Mouse (Mus musculus) midbrain, postnatal 0 days (tissue): ENCODE measurements around the gene Rdh16f2. TPM values are rescaled to one million over a fixed set of nuclear protein-coding genes. Genes with fewer than 3 reads are reported as not detected.
A peak's percentile ranks its signal among the peaks of the same experiment; 100 is the strongest.
"Not testable (repeated sequence)": the region's sequence is repeated elsewhere in the genome, so short reads cannot be mapped to it uniquely, and the experiment has no call there.

ENCODE experiments used
- ATAC-seq: fragments of 200-750 bp; cut with Nextera tagmentation; 2 replicates; pipeline ENCODE4 v1.8.0; 2017; ENCODE audit warnings: moderate number of reproducible peaks, mild to moderate bottlenecking, moderate TSS enrichment, moderate library complexity; ENCODE audit not compliant: low FRiP score
- DNase-seq: peaks from one replicate; pipeline ENCODE4 v3.0.0-alpha.2; 2015; ENCODE audit warnings: low spot score
- H3K27ac ChIP-seq: fragments of 300-500 bp; sonication (generic); 2 replicates; pipeline ENCODE4 v1.5.1; 2014; ENCODE audit warnings: low read depth, mild to moderate bottlenecking, low read length, mixed read lengths
- H3K27me3 ChIP-seq: fragments of 300-500 bp; sonication (generic); 2 replicates; pipeline ENCODE4 v1.6.1; 2014; ENCODE audit warnings: low read length, control low read depth, mixed read lengths; ENCODE audit not compliant: insufficient read depth
- H3K36me3 ChIP-seq: fragments of 300-500 bp; sonication (generic); 2 replicates; pipeline ENCODE4 v1.6.1; 2014; ENCODE audit warnings: low read length, control low read depth, mixed read lengths; ENCODE audit not compliant: insufficient read depth
- H3K4me1 ChIP-seq: fragments of 300-500 bp; sonication (generic); 2 replicates; pipeline ENCODE4 v1.6.1; 2014; ENCODE audit warnings: mild to moderate bottlenecking, control low read depth, antibody characterized with exemption, low read length, mixed read lengths; ENCODE audit not compliant: insufficient read depth
- H3K4me2 ChIP-seq: fragments of 300-500 bp; sonication (generic); 2 replicates; pipeline ENCODE4 v1.6.1; 2014; ENCODE audit warnings: low read depth, mild to moderate bottlenecking, low read length, mixed read lengths; ENCODE audit not compliant: poor library complexity, severe bottlenecking
- H3K4me3 ChIP-seq: fragments of 300-500 bp; sonication (generic); 2 replicates; pipeline ENCODE4 v1.5.1; 2014; ENCODE audit warnings: low read depth, mild to moderate bottlenecking, low read length, moderate library complexity
- H3K9ac ChIP-seq: fragments of 300-500 bp; sonication (generic); replicated peaks from 2 replicates; pipeline ENCODE4 v1.6.1; 2014; ENCODE audit warnings: mild to moderate bottlenecking, low read length, moderate library complexity, mixed read lengths; ENCODE audit not compliant: poor library complexity, severe bottlenecking
- H3K9me3 ChIP-seq: fragments of 300-500 bp; sonication (generic); 2 replicates; pipeline ENCODE4 v1.6.1; 2016; ENCODE audit warnings: low read length, control low read depth
- CTCF ChIP-seq: IDR thresholded peaks from 2 replicates; pipeline ENCODE4 v1.5.1; 2016; ENCODE audit warnings: antibody characterized with exemption, mild to moderate bottlenecking
- WGBS: fragments of 180-500 bp; shearing (Covaris S2); extraction: QIAGEN DNeasy Blood & Tissue Kit; methylation state at CpG from one replicate; pipeline ENCODE4 v1.1.7; 2014; 5-methylcytosine and 5-hydroxymethylcytosine counted together
- polyA plus RNA-seq: library from polyadenylated mRNA; unstranded; fragments of >200 nt; fragmentation: Nextera tagmentation; extraction: Ambion mirVana; gene quantifications from 2 replicates; pipeline ENCODE4 v1.2.1, GENCODE M21; 2015
- total RNA-seq: library from RNA; depleted of rRNA; stranded (reverse); fragments of >200 nt; gene quantifications from 2 replicates; pipeline ENCODE4 v1.2.3, GENCODE M21; 2014

Rdh16f2 gene
- total and polyA plus RNA-seq, 2 experiments from 2014 or later = not detected

- Histone ChIP-seq H3K9ac (no peak overlapping the region), H3K4me1 (no peaks in the 10 kb centered on the region), H3K9me3 (no peaks in the 10 kb centered on the region), H3K36me3 (no peaks in the 10 kb centered on the region), H3K27me3 (no peaks in the 10 kb centered on the region), H3K27ac (no peak overlapping the region), H3K4me2 (no peak overlapping the region), H3K4me3 (no peak overlapping the region)
- no peak for DNase-seq
- TF ChIP-seq CTCF = 0 out of 2 replicates have a peak, but pooled peaks have one; percentile 1
- no peak for ATAC-seq
- WGBS = 86% methylated on average over 4 of the region's 4 CpGs
Measured at GRCm38 (mm10) chr10:127881041-127881440, 14.8 kb downstream of the Rdh16f2 start.

- no peak for TF ChIP-seq CTCF
- 73% methylated on average over 1 of the region's 1 CpGs for WGBS
Measured at GRCm38 (mm10) chr10:127886551-127886950, 20.3 kb downstream of the Rdh16f2 start.

GRCm38 (mm10) chr10:127886971-127887370 is 20.7 kb downstream of the Rdh16f2 start:
- Histone ChIP-seq H3K9me3 (no peaks in the 10 kb centered on the region), H3K4me3 (no peak overlapping the region), H3K4me1 (no peaks in the 10 kb centered on the region), H3K9ac (no peak overlapping the region), H3K4me2 (no peak overlapping the region), H3K27ac (no peak overlapping the region), H3K27me3 (no peaks in the 10 kb centered on the region), H3K36me3 (no peaks in the 10 kb centered on the region)
- WGBS = 79% methylated on average over 4 of the region's 4 CpGs
- TF ChIP-seq CTCF = no peak
- DNase-seq (no peak), ATAC-seq (no peak)

More at GRCm38 (mm10) chr10:127886551-127886950, 20.3 kb downstream of the Rdh16f2 start:
- Histone ChIP-seq H3K4me3 (no peak overlapping the region), H3K9me3 (no peaks in the 10 kb centered on the region), H3K4me1 (no peaks in the 10 kb centered on the region), H3K27me3 (no peaks in the 10 kb centered on the region), H3K9ac (no peak overlapping the region), H3K36me3 (no peaks in the 10 kb centered on the region), H3K4me2 (no peak overlapping the region), H3K27ac (no peak overlapping the region)
- ATAC-seq = no peak
- no peak for DNase-seq

GRCm38 (mm10) chr10:127888605-127889004 is 22.3 kb downstream of the Rdh16f2 start, which contains the start of gene Rdh7:
Gene Rdh7 (minus strand): TSS chr10:127888817.
- no peak for TF ChIP-seq CTCF
- H3K9me3 ChIP-seq = no peaks in the 10 kb centered on the region
- no peak within 1 kb of the TSS for H3K9ac ChIP-seq
- H3K27ac ChIP-seq = no peak within 1 kb of the TSS
- no peak within 1 kb of the TSS for H3K4me2 ChIP-seq
- no peak within 1 kb of the TSS for H3K4me3 ChIP-seq
- ATAC-seq (no peak), DNase-seq (no peak)
- H3K4me1 ChIP-seq = no peaks in the 10 kb centered on the region
- H3K27me3 ChIP-seq = no peaks in the 10 kb centered on the region
- H3K36me3 ChIP-seq = no peaks in the 10 kb centered on the region

- DNase-seq = no peak
- H3K27me3 ChIP-seq = no peaks in the 10 kb centered on the region
- H3K4me1 ChIP-seq = no peaks in the 10 kb centered on the region
- TF ChIP-seq CTCF = no peak
- H3K36me3 ChIP-seq = no peaks in the 10 kb centered on the region
- WGBS = 83% methylated on average over 1 of the region's 1 CpGs
- no peak overlapping the region for H3K4me2 ChIP-seq
- ATAC-seq = no peak
- no peak overlapping the region for H3K9ac ChIP-seq
- no peaks in the 10 kb centered on the region for H3K9me3 ChIP-seq
- H3K27ac ChIP-seq = no peak overlapping the region
- no peak overlapping the region for H3K4me3 ChIP-seq
Measured at GRCm38 (mm10) chr10:127891481-127891880, 25.2 kb downstream of the Rdh16f2 start.

- WGBS = 60% methylated on average over 5 of the region's 5 CpGs
- H3K4me3 ChIP-seq, H3K4me2 ChIP-seq, H3K27me3 ChIP-seq, H3K27ac ChIP-seq, H3K9me3 ChIP-seq, DNase-seq, H3K36me3 ChIP-seq, ATAC-seq, H3K9ac ChIP-seq, H3K4me1 ChIP-seq: not testable (repeated sequence)
Measured at GRCm38 (mm10) chr10:127893163-127894022, 27.1 kb downstream of the Rdh16f2 start.
